Mouse (Mus musculus): ENCODE measurements around the gene Nxf3. TPM values are rescaled to one million over a fixed set of nuclear protein-coding genes. Genes with fewer than 3 reads are reported as not detected.
A peak's percentile ranks its signal among the peaks of the same experiment; 100 is the strongest.

Gene Nxf3
- polyA plus RNA-seq (2015; fragmentation: Nextera tagmentation; extraction: Ambion mirVana): not detected in 2 replicates

GRCm38 (mm10) chrX:136085155-136085554 is at the start of gene Nxf3:
Gene Nxf3, minus strand, starts transcription at chrX:136085255.
- ATAC-seq: no peak
- no peak within 1 kb of the TSS for H3K4me2 ChIP-seq (ENCODE audit: low read length)
- H3K9ac ChIP-seq (ENCODE audit: low read depth, low read length): no peak within 1 kb of the TSS
- no peak within 1 kb of the TSS for H3K4me3 ChIP-seq (ENCODE audit: low read depth, low read length)
- no peaks in the 10 kb centered on the region for H3K27me3 ChIP-seq (ENCODE audit: control insufficient read depth, insufficient read depth, low read depth, low read length)
- H3K9me3 ChIP-seq (replicated peaks; ENCODE audit: control insufficient read depth, low read length, poor library complexity, severe bottlenecking): no peaks in the 10 kb centered on the region
- H3K36me3 ChIP-seq (ENCODE audit: control insufficient read depth, insufficient read depth, low read length): no peaks in the 10 kb centered on the region
- 84% methylated on average over 9 of the region's 9 CpGs for WGBS
- no peaks in the 10 kb centered on the region for H3K4me1 ChIP-seq (ENCODE audit: control insufficient read depth, insufficient read depth, low read length)
- no peak within 1 kb of the TSS for H3K27ac ChIP-seq (ENCODE audit: low read length)

DNA sequence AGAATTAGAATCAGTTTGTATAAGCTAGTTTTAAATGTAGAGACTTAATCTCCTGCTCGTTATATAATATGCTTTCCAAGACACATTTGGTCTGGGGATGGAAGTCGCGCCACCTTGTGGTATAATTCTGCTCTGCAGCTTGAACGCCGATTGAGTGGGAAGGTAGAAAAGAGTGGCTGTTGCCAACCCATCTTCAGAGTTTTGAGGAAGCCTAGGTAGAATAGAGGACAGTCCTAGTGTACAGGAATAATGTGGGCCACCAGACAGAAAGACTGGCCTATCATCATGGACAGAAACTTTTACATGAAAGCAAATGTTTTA is 42.6 kb upstream of the Nxf3 start:
- ATAC-seq: no peak
- Histone ChIP-seq H3K27ac (ENCODE audit: low read length) (no peak overlapping the region), H3K4me3 (ENCODE audit: low read depth, low read length) (no peak overlapping the region), H3K27me3 (ENCODE audit: control insufficient read depth, insufficient read depth, low read depth, low read length) (no peaks in the 10 kb centered on the region), H3K9ac (ENCODE audit: low read depth, low read length) (no peak overlapping the region), H3K36me3 (ENCODE audit: control insufficient read depth, insufficient read depth, low read length) (no peaks in the 10 kb centered on the region), H3K4me1 (ENCODE audit: control insufficient read depth, insufficient read depth, low read length) (no peaks in the 10 kb centered on the region), H3K4me2 (ENCODE audit: low read length) (no peak overlapping the region), H3K9me3 (replicated peaks; ENCODE audit: control insufficient read depth, low read length, poor library complexity, severe bottlenecking) (no peaks in the 10 kb centered on the region)
- 16% methylated on average over 5 of the region's 5 CpGs for WGBS

DNA sequence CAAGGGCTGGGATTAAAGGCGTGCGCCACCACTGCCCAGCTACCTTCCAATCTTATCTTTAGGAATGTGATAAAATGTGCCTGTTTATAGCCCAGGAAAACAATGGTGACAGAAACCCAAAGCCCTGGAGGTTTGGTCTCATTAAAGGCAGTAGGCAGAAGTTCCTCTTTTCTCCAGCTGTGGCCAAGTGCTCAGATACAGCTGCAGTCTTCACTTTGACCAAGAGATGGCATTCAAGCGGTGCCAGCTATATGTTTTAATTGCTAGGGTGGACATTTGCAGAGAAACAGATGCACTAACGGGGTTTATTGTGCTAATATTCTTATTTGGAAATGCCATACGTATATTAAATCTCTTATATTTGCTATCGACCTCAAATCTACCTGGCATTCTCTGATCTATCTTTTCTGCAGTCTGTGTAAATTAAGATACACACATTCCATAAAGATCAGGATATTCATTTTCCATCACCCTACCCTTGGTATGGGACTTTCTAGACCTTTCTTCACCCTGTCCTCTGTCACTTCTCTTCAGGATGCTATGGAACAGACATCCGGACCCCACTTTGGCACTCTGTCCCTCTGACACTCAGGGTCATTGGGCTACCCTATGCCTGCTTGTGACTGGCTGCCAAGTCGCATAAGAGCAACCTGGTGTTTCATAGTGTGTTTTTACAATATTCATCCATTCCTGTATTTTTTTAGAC is 42.1 kb upstream of the Nxf3 start:
- Histone ChIP-seq H3K4me3 (ENCODE audit: low read depth, low read length) (no peak overlapping the region), H3K36me3 (ENCODE audit: control insufficient read depth, insufficient read depth, low read length) (no peaks in the 10 kb centered on the region), H3K27me3 (ENCODE audit: control insufficient read depth, insufficient read depth, low read depth, low read length) (no peaks in the 10 kb centered on the region), H3K27ac (ENCODE audit: low read length) (no peak overlapping the region), H3K9ac (ENCODE audit: low read depth, low read length) (no peak overlapping the region), H3K4me1 (ENCODE audit: control insufficient read depth, insufficient read depth, low read length) (no peaks in the 10 kb centered on the region), H3K9me3 (replicated peaks; ENCODE audit: control insufficient read depth, low read length, poor library complexity, severe bottlenecking) (no peaks in the 10 kb centered on the region), H3K4me2 (ENCODE audit: low read length) (no peak overlapping the region)
- WGBS: 70% methylated on average over 8 of the region's 8 CpGs
- no peak for ATAC-seq

GRCm38 (mm10) chrX:136115419-136115961 is 30.4 kb upstream of the Nxf3 start:
- 18% methylated on average over 23 of the region's 23 CpGs for WGBS
- peak overlapping the region; percentile 53 for H3K4me2 ChIP-seq (ENCODE audit: low read length)
- H3K27me3 ChIP-seq (ENCODE audit: control insufficient read depth, insufficient read depth, low read depth, low read length): peaks cover 5% of the 10 kb centered on the region
- no peaks in the 10 kb centered on the region for H3K4me1 ChIP-seq (ENCODE audit: control insufficient read depth, insufficient read depth, low read length)
- H3K36me3 ChIP-seq (ENCODE audit: control insufficient read depth, insufficient read depth, low read length): no peaks in the 10 kb centered on the region
- H3K4me3 ChIP-seq (ENCODE audit: low read depth, low read length): peak overlapping the region; percentile 44
- no peaks in the 10 kb centered on the region for H3K9me3 ChIP-seq (replicated peaks; ENCODE audit: control insufficient read depth, low read length, poor library complexity, severe bottlenecking)
- peak overlapping the region; percentile 42; the same call in 1 of the 2 replicates for H3K9ac ChIP-seq (ENCODE audit: low read depth, low read length)
- peak overlapping the region; percentile 89 for H3K27ac ChIP-seq (ENCODE audit: low read length)
- peak; percentile 99 for ATAC-seq

DNA sequence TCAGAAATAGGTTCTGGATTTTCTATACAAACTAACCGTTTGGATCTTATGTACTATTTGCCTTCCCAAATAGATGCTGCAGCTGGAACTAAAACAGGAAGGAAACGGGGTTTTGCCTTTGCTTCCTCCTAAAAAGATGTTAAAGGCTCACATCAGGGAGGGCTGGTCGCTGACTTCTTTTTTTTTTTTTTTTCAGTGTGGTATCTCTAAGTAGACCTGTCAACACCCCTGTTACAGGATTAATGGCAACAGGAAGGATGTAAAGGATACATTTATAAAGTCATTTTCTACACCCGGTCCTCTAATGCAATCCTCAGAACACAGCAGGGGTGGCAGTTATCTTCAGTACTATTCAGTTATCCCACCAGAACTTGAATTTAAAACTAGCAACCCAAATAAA is 30.0 kb upstream of the Nxf3 start:
- Histone ChIP-seq H3K9ac (ENCODE audit: low read depth, low read length) (no peak overlapping the region), H3K27ac (ENCODE audit: low read length) (no peak overlapping the region), H3K4me3 (ENCODE audit: low read depth, low read length) (peak overlapping the region; percentile 44), H3K36me3 (ENCODE audit: control insufficient read depth, insufficient read depth, low read length) (no peaks in the 10 kb centered on the region), H3K9me3 (replicated peaks; ENCODE audit: control insufficient read depth, low read length, poor library complexity, severe bottlenecking) (no peaks in the 10 kb centered on the region), H3K4me1 (ENCODE audit: control insufficient read depth, insufficient read depth, low read length) (no peaks in the 10 kb centered on the region), H3K4me2 (ENCODE audit: low read length) (peak overlapping the region; percentile 53), H3K27me3 (ENCODE audit: control insufficient read depth, insufficient read depth, low read depth, low read length) (peaks cover 8% of the 10 kb centered on the region)
- 45% methylated on average over 4 of the region's 4 CpGs for WGBS
- ATAC-seq: peak; percentile 2; the same call in 1 of the 2 replicates

GRCm38 (mm10) chrX:136107942-136108341 is 22.9 kb upstream of the Nxf3 start:
- Histone ChIP-seq H3K9me3 (replicated peaks; ENCODE audit: control insufficient read depth, low read length, poor library complexity, severe bottlenecking) (no peaks in the 10 kb centered on the region), H3K9ac (ENCODE audit: low read depth, low read length) (no peak overlapping the region)
- ATAC-seq: no peak

GRCm38 (mm10) chrX:136104724-136105088 is 19.7 kb upstream of the Nxf3 start:
- ATAC-seq: peak; percentile 85
- Histone ChIP-seq H3K36me3 (ENCODE audit: control insufficient read depth, insufficient read depth, low read length) (no peaks in the 10 kb centered on the region), H3K9me3 (replicated peaks; ENCODE audit: control insufficient read depth, low read length, poor library complexity, severe bottlenecking) (no peaks in the 10 kb centered on the region), H3K9ac (ENCODE audit: low read depth, low read length) (no peak overlapping the region), H3K4me2 (ENCODE audit: low read length) (peak overlapping the region; percentile 32), H3K4me1 (ENCODE audit: control insufficient read depth, insufficient read depth, low read length) (no peaks in the 10 kb centered on the region; the same call in 1 of the 2 replicates), H3K27me3 (ENCODE audit: control insufficient read depth, insufficient read depth, low read depth, low read length) (peaks cover 7% of the 10 kb centered on the region), H3K27ac (ENCODE audit: low read length) (peak overlapping the region; percentile 67), H3K4me3 (ENCODE audit: low read depth, low read length) (no peak overlapping the region)
- 42% methylated on average over 3 of the region's 3 CpGs for WGBS

More at GRCm38 (mm10) chrX:136107942-136108341, 22.9 kb upstream of the Nxf3 start:
- peaks cover 15% of the 10 kb centered on the region for H3K27me3 ChIP-seq (ENCODE audit: control insufficient read depth, insufficient read depth, low read depth, low read length)
- H3K27ac ChIP-seq (ENCODE audit: low read length): no peak overlapping the region
- H3K4me2 ChIP-seq (ENCODE audit: low read length): no peak overlapping the region
- WGBS: 43% methylated on average over 6 of the region's 6 CpGs
- no peak overlapping the region for H3K4me3 ChIP-seq (ENCODE audit: low read depth, low read length)
- H3K4me1 ChIP-seq (ENCODE audit: control insufficient read depth, insufficient read depth, low read length): no peaks in the 10 kb centered on the region; the same call in 1 of the 2 replicates
- H3K36me3 ChIP-seq (ENCODE audit: control insufficient read depth, insufficient read depth, low read length): no peaks in the 10 kb centered on the region

DNA sequence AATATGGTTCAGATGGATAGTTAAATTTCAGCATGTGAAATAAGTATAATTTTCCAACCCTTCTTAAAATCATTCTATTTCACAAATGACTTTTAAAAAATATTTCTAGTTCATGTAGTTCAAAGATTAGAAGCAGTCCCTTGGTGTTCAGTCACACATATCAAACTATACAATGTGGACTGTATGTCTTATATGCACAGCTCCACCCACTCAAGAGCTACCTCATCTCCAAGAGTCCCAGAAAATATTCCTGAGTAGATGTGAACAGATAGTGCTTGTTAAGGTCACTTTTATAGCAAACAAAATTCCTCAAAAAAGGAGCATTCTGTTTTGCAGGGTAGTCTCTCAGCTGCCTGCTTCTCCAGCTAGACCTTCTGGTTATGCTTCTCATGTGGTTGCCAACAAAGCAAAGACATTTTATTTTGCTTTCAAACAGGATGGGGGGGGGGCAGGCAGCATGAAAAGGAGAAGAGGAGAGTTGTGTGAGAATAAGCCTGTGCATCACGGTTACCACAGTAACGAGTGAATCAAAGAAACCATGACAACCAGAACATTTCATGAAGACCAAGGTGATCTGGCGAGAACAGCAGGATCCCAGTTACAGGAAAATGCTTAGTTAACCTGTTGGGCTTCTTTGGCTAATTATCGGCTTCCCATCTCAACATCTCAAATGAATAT is 19.1 kb upstream of the Nxf3 start:
- Histone ChIP-seq H3K9me3 (replicated peaks; ENCODE audit: control insufficient read depth, low read length, poor library complexity, severe bottlenecking) (no peaks in the 10 kb centered on the region), H3K4me1 (ENCODE audit: control insufficient read depth, insufficient read depth, low read length) (no peaks in the 10 kb centered on the region; the same call in 1 of the 2 replicates), H3K27me3 (ENCODE audit: control insufficient read depth, insufficient read depth, low read depth, low read length) (peaks cover 3% of the 10 kb centered on the region), H3K9ac (ENCODE audit: low read depth, low read length) (no peak overlapping the region), H3K4me3 (ENCODE audit: low read depth, low read length) (no peak overlapping the region), H3K4me2 (ENCODE audit: low read length) (peak overlapping the region; percentile 32), H3K27ac (ENCODE audit: low read length) (peak overlapping the region; percentile 67), H3K36me3 (ENCODE audit: control insufficient read depth, insufficient read depth, low read length) (no peaks in the 10 kb centered on the region)
- WGBS: 39% methylated on average over 4 of the region's 4 CpGs
- ATAC-seq: peak; percentile 89

- 46% methylated on average over 2 of the region's 2 CpGs for WGBS
- H3K4me3 ChIP-seq (ENCODE audit: low read depth, low read length): no peak overlapping the region
- H3K27ac ChIP-seq (ENCODE audit: low read length): peak overlapping the region; percentile 72
- ATAC-seq: peak; percentile 98
- no peaks in the 10 kb centered on the region for H3K36me3 ChIP-seq (ENCODE audit: control insufficient read depth, insufficient read depth, low read length)
- H3K4me1 ChIP-seq (ENCODE audit: control insufficient read depth, insufficient read depth, low read length): no peaks in the 10 kb centered on the region
- no peaks in the 10 kb centered on the region for H3K9me3 ChIP-seq (replicated peaks; ENCODE audit: control insufficient read depth, low read length, poor library complexity, severe bottlenecking)
- no peak overlapping the region for H3K4me2 ChIP-seq (ENCODE audit: low read length)
- no peaks in the 10 kb centered on the region for H3K27me3 ChIP-seq (ENCODE audit: control insufficient read depth, insufficient read depth, low read depth, low read length)
- H3K9ac ChIP-seq (ENCODE audit: low read depth, low read length): no peak overlapping the region
These were observed 9.4 kb upstream of the Nxf3 start for GRCm38 (mm10) chrX:136094421-136094820.
